Mouse (Mus musculus) gastrocnemius, adult 2 months (tissue): ENCODE measurements around the gene Mymx. TPM values are rescaled to one million over a fixed set of nuclear protein-coding genes. Genes with fewer than 3 reads are reported as not detected.

Source experiments
- DNase-seq: peaks from one replicate; pipeline ENCODE4 v3.0.0; 2022
- H3K27ac ChIP-seq: fragments of 200-600 bp; 2 replicates; pipeline ENCODE4 v1.8.1; 2022; ENCODE audit warnings: mild to moderate bottlenecking
- H3K4me3 ChIP-seq: fragments of 200-600 bp; 2 replicates; pipeline ENCODE4 v1.8.1; 2022; ENCODE audit warnings: mild to moderate bottlenecking, moderate library complexity
- CTCF ChIP-seq: fragments of 200-600 bp; IDR thresholded peaks from 2 replicates; pipeline ENCODE4 v1.8.1; 2022; ENCODE audit warnings: antibody characterized with exemption, mild to moderate bottlenecking, moderate library complexity
- intact Hi-C: fragments of 180-260 bp; cut with DNase I; formaldehyde crosslinking; loops from one replicate; pipeline ENCODE4 v1.15.1; 2025
- long read RNA-seq, 2 experiments: library from polyadenylated mRNA; stranded (forward); transcript quantifications; one replicate each; pipeline ENCODE4 v2.0.0; 2021
- total RNA-seq, 2 experiments: library from RNA; stranded (reverse); gene quantifications; 2 replicates each; pipeline ENCODE4 v1.2.3; 2021

The Mymx gene
- total RNA-seq, result under 1 TPM in 1 of 2 experiments, not detected in 1; 0.36 TPM
- long read RNA-seq, experiment 1, result 0 reads
- long read RNA-seq, experiment 2, result 0 reads

DNA sequence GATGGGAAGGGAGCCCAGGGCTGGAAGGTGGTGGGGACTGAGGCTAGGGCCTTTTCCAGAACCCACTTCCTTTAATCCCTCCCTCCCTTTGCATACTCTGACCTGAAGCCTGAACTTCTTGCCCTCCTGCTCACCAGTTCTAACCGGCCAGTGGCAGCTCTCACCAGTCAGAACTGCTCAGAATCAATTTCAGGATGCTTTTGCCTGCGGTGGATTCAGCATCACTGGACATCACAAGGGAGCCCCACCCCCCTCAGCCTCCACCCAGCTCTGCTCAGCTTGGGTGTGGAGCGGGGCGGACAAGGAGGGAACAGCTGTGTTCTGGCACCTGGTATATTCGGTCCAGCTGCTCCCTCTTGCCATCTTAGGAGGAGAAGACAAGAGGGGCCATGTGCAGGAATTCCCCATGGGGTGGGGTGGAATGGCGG lies at the start of gene Mymx:
Gene Mymx (minus strand): TSS at position 226 of the 428 bp plus-strand sequence.
- intact Hi-C loops, result no loop called here
- no peak within 1 kb of the TSS for H3K4me3 ChIP-seq

DNA sequence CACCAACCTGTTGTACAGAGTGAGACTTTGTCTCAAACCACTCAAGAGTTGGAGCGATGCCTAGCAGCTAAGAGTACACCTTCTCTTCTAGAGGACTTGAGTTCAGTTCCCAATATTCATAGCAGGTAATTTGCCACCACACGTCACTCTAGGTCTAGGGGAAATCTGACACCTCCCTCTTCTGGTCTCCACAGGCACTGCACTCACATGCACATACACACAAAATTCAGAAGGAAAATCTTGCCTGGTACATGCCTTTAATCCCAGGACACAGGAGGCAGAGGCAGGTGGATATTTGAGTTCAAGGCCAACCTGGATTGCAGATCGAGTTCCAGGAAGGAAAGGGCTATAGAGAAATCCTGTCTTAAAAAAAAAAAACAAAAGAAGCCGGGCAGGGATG lies 42.3 kb upstream of the Mymx start:
- no peak overlapping the region for H3K4me3 ChIP-seq
- TF ChIP-seq CTCF, result no peak
- no peak for DNase-seq
- no peak overlapping the region for H3K27ac ChIP-seq
- intact Hi-C loops, result loop anchor here (5.0 kb wide), 2 partner anchors 127 to 167 kb away; partner anchors contain the start of gene Spats1

More for the DNA sequence above, at the start of gene Mymx:
- no peak within 1 kb of the TSS for H3K27ac ChIP-seq
- TF ChIP-seq CTCF, result no peak
- peak; percentile 45 for DNase-seq

DNA sequence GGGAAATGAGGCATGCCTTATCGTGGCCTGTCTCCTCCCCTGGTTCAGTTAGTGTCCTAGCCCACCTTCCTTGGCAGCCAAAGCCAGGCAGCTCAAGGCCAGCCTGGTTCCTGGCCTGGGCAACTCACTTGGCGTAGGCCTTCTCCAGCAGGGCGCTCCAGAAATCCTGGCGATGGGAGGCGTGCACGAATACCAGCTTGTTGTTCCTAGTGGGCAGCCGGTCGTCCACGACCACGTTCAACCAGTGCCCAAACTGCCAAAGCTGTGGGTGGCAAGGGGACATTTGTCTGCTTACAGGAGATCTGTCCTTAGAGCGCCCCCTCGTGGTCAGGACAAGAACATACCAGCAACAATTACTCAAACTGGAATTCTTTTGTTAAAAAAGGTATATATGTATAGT lies 40.8 kb upstream of the Mymx start:
- Histone ChIP-seq H3K4me3 (no peak overlapping the region), H3K27ac (0 out of 2 replicates have a peak overlapping the region, but pooled peaks have one; percentile 21)
- intact Hi-C loops, result loop anchor here (5.0 kb wide), 2 partner anchors 125 to 165 kb away; partner anchors contain the start of gene Spats1
- TF ChIP-seq CTCF, result peak; percentile 79
- peak; percentile 80 for DNase-seq

DNA sequence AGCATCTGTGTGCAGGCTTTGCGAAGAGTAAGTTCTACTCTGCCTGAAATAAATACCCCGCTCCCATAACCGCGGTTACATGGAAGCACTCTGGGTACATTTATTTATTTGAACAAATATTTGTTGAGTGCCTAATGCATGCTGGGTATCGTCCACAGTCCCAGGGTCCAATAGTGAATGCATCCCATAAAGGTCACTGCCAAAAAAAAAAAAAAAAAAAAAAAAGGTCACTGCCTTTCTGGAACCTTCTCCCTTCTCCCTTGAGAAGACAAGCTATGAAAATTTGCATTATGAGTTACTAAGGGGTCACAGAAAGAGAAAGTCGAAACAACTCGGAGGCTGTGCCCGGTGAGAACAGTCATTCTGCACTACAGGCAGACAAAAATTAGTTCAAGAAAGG lies 40.1 kb upstream of the Mymx start:
- no peak for TF ChIP-seq CTCF
- intact Hi-C loops, result loop anchor here (5.0 kb wide), 2 partner anchors 125 to 165 kb away; partner anchors contain the start of gene Spats1
- Histone ChIP-seq H3K4me3 (no peak overlapping the region), H3K27ac (no peak overlapping the region)
- DNase-seq, result no peak

DNA sequence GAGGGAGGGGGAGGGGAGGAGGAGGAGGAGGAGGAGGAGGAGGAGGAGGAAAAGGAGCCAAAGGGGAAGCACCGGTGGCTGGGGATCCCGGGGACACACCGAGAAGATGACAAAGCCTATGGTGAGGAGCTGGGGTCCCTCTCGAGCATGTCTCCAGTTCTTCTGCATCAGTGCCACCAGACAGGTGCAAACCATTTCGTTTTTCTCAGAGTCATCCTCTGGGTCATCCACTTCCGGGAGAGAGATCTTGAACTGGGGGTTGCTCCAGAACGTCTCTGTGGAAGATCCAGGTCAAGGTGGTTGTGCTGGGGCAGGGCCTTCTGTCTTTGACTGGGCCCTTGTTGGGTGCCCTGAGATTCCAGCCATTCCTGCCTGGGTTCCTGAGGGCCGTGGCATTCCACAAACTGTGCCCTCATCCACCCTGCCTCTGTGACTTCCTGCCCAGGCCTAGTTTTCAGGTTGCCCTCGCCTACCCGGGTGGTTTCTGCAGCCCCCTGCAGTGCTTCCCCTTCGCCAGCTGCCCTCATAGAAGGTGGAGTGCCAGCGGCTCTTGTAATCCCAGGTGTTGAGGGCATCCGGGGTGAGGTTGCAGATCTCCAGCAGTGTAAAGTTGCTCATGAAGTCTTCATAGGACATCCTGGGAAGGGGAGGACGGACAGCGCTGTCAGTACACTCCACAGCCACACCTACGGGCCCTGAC lies 36.8 kb upstream of the Mymx start:
- intact Hi-C loops, result no loop called here
- Histone ChIP-seq H3K4me3 (no peak overlapping the region), H3K27ac (no peak overlapping the region)
- no peak for DNase-seq
- no peak for TF ChIP-seq CTCF

DNA sequence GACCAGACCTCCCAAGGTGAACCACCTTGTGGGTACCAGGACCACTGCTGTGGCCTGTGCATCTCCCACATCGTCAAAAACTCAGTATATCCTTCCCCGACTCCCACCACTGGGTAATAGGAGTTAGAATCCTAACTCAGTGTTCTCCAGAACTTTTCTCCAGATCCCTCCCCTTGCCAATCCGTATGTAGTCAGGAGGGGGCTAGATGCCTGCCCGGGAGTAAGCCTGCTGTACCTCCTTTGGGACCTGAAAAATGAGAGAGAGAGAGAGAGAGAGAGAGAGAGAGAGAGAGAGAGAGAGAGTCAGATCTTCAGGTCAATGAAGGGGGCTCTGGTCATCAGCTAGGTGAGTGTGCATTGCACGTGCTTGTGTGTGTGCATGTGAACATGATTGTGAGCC lies 32.1 kb upstream of the Mymx start:
- no peak for TF ChIP-seq CTCF
- Histone ChIP-seq H3K4me3 (no peak overlapping the region), H3K27ac (no peak overlapping the region)
- no peak for DNase-seq
- intact Hi-C loops, result no loop called here

DNA sequence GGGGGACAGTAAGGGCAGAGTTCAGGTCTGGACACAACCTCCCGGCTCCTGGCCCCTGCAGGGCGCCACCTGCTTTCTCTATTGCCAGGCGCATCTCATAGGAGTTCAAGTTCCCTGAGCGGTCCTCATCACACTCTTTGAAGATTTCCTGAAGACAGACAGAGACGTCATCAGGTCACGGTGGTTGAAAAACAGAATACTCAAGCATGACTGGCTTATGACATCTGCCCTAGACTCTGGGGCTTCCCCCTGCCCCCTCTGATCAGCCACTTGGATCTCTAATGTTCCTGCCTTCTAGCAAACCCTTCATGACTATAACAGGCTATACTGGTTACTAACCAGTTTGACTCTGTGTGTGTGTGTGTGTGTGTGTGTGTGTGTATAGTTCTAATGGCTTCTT lies 30.0 kb upstream of the Mymx start:
- Histone ChIP-seq H3K27ac (no peak overlapping the region), H3K4me3 (no peak overlapping the region)
- intact Hi-C loops, result no loop called here
- TF ChIP-seq CTCF, result no peak
- DNase-seq, result no peak

DNA sequence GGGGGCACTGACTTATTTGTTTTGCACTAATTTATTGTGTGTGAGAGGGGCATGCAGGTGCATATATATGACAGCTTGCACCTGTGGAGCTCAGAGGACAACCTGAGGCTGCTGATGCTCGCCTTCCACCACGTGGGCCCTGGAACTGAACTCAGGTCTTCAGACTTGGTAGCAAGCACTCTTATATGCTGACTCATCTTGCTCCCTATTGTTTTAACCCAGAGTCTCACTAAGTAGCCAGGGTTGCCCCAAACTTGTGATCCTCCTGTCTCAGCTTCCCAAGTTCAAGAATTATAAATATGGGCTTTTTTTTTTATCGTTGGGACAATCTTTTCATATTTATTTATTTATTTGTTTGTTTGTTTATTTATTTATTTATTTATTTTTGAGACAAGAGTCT lies 29.1 kb upstream of the Mymx start:
- intact Hi-C loops, result no loop called here
- no peak for TF ChIP-seq CTCF
- DNase-seq, result no peak
- H3K4me3 ChIP-seq, result no peak overlapping the region
- no peak overlapping the region for H3K27ac ChIP-seq

DNA sequence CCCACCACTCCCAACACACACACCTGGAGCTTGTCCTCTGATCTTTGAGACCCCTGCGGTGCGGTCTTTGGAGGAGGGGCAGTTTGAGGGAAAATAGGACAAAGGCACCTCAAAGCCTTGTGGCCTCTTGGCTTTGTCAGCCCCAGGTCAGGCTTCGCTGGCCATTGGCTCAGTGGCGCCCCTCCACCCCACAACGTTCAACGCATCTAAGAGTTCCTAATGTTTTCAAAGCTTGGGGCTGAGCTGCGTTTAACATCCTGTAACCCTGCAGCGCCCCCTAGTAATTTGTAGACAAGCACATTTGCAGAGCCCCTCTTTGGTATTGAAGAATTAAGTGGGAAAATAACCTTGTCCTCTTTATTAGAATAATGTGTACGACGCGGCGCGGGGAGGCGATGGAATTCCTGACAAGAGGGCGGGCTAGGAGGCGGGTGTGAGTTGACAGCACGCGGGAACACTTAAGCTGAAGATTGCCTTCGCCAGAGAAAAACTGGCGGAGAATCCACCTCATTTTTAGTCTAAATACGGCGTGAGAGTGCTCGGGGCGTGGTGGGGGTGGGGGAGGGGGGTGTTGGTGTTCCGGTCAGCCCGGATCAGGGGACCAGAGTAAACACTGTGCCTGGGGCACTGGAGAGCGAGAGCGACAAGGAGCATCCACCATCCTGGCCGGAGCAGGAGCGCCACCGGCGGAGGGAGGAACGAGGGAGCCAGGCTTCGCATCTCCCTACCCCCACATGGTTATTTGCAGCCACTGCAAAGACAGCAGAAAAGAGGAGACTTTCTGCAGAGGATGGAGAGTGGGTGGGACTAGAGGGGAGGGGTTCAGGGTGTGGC lies 28.2 kb upstream of the Mymx start:
- peak overlapping the region; percentile 71 for H3K4me3 ChIP-seq
- intact Hi-C loops, result no loop called here
- peak; percentile 75 for TF ChIP-seq CTCF
- H3K27ac ChIP-seq, result peak overlapping the region; percentile 77
- peak; percentile 81 for DNase-seq

DNA sequence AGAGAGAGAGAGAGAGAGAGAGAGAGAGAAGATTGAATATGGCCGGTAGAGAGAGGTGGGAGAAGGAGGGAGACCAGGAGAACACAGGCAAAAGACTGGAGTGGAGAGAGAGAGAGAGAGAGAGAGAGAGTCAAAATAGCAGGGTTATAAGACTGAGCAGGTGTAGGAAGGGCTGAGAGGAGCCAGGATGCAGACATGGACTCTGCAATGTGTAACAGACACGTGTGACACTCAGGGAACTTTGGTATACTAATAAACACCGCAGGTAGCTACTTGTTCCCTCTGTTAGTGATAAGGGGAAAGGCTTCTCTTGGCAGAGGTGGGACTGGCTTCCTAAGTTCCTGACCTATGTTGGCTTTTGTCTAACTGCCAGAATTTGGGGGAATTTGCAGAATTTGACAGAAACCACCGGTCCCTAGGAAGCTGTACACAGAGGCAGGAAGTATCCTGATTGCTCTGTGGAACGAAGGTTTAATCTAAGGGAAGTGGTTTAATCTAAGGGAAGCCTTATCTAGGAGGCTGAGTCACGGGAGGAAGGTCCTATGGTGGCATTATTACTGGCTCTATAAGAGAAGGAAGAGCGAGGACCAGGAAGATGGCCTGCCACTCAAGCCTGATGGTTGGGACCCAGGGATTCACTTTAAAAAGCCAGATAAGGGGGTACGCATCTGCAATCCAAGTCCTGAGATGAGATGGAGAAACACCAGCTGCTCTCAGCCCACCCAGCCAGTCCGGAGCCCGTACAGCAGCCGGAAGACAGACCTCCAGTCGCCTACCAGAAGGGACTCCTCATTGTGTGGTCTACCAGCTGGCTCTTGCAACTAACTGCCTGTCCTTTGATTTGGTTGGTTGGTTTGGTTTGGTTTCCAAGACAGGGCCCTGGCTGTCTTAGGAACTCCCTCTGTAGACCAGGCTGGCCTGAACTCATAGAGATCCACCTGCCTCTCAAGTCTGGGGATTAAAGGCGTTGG lies 27.3 kb upstream of the Mymx start:
- DNase-seq, result no peak
- intact Hi-C loops, result no loop called here
- Histone ChIP-seq H3K4me3 (peak overlapping the region; percentile 71), H3K27ac (peak overlapping the region; percentile 77)
- no peak for TF ChIP-seq CTCF

DNA sequence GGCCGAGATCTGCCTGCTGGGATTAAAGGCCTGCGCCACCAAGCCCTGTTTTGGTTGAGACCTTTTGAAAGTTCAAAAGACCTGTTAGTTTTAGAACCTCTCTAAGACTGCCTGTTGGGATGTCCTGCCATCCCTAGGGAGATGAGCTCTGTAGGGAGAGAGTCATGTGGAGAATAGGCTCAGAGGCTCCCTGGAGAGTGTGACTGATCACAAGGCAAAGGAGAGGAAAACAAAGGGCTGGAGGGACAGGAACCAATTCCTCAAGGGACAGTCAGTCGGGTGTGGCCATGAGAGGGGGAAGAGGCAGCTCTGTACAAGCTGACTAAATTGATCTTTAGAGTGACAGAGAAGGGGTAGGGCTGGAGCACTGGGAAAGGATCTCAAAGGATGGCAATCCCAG lies 26.3 kb upstream of the Mymx start:
- intact Hi-C loops, result no loop called here
- no peak for DNase-seq
- H3K27ac ChIP-seq, result 0 out of 2 replicates have a peak overlapping the region, but pooled peaks have one; percentile 20

More for the DNA sequence above, 26.3 kb upstream of the Mymx start:
- no peak overlapping the region for H3K4me3 ChIP-seq
- no peak for TF ChIP-seq CTCF
